Mouse (Mus musculus): ENCODE data around the gene Klhl2.

Gene Klhl2

DNA sequence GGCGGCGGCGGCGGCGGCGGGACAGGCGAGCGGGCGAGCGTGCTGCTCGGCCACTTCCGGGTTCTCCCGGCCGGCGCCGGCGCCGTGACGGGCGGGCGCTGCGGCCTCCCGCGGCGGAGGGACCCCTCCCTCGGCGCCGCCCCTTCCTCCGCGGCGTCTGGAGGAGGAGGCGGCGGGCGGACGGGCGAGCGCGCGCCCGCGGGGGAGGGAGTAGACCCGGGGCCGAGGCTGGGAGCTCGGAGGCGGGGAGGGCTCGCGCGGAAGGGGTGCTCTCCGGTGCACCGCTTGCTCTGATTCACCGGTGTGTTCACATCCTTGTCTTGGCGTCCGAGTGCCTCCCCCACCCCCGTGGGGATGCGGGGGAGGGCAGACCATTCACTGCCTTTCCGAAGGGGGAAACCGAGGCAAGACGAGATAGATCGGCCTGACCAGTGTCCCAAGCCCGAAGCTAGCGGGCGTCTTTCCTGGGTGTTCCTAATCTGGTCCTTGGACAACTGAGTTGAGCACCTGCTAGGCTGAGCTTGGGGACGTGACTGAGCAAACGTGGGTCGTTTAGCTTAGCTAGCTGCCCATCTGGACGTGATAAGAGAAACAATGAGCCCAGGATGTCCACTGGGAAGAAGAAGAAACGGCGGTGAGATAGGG, at the start of gene Klhl2:
Gene Klhl2 (minus strand): TSS at position 121 of the 645 bp plus-strand sequence.
- DNase-seq (ENCODE audit: extremely low read depth, low read depth), result no peak

DNA sequence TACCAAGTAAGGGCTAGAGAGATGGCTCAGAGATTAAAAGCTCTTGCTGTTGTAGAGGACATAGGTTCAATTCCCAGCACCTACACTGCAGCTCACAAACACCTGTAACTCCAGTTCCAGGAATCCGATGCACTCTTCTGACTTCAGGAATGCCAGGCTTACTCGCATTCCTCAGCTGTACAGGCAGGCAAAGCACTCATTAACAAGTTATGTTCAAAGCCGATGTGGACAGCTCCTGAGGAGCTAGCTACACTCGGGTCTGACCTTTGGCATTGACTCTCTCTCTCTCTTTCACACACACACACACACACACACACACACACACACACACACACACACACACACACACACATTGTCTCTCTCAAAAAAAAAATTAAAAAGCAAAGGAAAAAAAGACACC, 48.9 kb upstream of the Klhl2 start:
- no peak for DNase-seq (ENCODE audit: extremely low read depth, low read depth)

DNA sequence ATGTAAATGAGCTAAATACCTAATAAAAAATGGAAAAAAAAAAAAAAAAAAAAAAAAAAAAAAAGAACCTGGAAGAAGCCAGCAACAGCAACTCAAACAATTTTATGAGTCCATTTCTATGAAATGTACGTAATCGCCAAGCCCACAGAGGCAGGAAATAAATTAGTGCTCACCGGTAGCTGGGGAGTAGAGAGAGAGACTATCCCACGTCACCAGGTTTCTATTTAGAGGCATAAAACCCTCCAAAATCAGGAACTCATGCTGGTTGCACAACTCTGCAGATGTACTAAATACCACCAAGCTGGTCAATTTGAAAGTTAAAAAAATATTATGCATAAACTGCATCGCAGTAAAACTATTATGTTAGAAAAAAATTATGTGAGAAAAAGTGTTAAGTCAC, 46.9 kb upstream of the Klhl2 start:
- no peak for DNase-seq (ENCODE audit: extremely low read depth, low read depth)

DNA sequence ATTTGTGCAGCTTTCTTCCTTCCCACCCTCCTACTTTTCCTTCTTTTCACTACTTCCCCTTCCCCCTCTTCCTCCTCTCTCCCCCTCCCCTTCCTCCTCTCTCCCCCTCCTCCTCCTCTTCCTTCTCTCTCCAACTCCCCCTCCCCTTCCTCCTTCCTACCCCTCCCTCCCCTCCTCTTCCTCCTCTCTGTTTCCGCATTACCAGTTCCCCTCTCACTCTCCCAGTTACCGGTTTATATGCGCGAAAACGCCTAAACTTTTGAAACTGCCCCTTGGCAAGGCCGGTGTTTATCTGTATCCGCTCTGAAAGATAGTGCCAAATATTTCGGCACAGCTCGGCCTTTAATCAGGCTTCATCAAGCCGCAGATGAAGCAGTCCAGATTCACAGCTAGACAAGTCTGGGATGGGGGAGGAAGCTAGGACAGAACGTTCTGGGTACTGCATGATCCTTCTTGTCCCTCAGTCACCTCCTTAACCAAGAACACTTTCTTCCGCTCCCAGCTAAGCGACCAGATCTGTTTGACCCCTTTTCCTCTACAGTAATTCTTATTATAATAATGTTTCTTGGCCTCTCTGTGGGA, 30.9 kb upstream of the Klhl2 start:
- DNase-seq (ENCODE audit: extremely low read depth, low read depth), result no peak

DNA sequence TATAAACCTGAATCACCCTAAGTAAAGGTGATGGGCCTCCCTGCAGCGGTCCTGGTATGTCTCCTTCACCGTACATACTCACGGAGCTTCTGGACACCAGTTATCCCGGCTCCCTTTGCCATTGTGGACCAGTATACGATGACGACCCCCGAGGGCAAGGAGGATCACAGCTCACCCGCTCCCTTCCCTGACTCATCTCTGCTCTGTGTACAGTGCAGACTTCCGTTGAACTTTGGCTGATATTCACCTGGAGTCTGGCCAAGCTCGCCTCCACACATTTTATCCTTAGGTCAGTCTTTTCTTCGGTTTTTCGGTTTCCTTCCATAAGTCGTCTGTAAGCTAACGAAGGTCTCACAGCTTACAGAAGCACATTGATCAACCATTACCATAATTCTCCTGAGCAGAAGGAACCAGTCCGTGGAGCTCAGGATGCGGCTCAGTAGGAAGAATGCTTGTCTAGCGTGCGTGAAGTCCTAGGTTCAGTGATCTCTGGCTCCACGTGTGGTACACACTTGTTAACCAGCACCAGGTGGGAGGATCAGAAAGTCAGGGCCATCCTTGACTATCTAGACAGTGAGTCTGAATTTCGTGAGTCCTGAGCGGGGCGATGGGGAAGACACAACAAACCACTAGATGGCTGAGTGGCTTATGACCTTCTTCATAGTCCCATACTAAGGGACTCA, 28.0 kb upstream of the Klhl2 start:
- no peak for DNase-seq (ENCODE audit: extremely low read depth, low read depth)

DNA sequence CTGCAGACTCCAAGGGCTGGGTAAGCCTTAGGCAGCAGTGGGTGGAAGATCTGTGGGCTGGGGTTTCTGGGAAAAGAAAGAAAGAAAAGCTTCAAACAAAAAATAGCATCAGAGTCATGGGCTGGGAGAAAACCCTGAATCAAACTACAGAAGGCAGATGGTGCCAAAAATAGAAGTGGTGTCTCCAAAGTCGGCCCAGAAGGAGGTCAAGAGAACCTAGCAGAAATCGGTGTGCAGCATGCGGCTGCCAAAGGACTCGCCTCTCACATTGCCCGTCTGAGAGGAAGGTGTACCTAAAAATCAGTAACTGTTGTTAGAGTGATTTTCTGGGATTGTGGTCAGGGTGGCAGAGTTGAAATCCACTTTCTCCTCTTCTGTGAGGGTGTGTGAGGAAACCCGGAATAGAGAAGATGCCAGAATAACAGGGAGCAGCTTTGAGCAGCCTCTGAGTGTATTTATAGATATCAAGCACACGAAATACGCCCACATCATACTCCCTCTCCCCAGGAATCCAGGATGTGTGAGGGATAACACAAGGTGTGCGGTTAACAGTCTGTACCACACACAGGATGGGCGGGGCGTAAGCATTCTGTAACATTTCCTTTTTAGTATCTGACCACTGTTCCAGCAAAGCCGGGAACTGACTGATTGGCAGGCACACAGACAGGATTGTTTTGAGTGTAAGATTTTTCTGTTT, 21.8 kb upstream of the Klhl2 start:
- DNase-seq (ENCODE audit: extremely low read depth, low read depth), result no peak

DNA sequence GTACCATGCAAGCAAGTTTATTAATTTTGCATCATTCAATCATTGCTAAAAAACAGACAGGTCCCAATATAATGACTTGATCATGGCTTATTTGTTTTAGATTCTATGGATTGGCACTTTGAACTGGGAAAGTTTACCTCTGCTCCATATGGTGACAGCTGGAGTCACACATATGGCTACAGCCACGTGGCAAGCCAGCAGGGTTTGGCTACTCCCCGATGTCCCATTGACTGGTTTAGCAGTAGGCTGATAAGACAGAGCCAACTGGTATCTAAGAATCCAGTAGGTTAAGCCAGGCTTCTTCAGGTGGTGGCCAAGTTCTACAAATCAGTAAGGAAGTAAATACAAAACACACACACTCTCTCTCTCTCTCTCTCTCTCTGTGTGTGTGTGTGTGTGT, 20.4 kb upstream of the Klhl2 start:
- DNase-seq (ENCODE audit: extremely low read depth, low read depth), result no peak

DNA sequence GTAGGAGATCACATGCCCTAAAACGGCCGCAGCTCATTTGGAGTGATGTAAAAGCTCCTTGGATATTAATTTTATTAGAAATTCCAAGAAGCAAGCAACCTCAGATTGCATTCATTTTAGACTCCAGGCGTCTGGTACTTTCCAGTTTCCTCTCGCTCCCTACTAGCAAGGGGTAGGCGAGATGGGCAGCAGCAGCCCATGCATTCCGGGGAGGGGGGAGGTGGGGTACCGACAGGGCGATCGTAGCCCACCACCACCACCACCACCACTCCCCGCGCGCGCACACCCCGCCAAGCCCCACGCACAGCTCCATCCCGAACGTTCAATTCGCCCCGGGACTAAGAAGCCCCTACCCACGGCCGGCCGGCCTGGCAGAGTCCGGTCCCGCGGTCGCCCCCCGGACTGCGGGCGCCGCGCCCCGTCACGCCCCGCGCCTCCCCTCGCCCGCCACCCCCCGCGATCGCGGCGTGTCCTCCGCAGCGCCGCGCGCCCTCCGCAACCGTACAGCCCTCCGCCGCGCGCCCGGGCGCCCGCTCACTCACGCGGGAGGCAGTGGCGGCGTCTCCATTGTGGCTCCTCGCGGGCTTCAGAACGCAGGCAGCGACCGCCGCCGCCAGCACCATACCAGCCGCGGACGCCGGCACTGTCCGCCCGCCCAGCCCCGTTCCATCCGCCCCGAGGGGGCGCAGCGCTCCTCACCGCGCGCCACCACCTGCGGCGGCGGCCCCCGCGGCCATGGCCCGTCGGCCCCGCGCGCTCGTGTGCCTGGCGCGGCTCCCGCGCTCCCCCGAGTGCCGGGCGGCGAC, 523 bp downstream of the Klhl2 start:
- DNase-seq (ENCODE audit: extremely low read depth, low read depth), result no peak

DNA sequence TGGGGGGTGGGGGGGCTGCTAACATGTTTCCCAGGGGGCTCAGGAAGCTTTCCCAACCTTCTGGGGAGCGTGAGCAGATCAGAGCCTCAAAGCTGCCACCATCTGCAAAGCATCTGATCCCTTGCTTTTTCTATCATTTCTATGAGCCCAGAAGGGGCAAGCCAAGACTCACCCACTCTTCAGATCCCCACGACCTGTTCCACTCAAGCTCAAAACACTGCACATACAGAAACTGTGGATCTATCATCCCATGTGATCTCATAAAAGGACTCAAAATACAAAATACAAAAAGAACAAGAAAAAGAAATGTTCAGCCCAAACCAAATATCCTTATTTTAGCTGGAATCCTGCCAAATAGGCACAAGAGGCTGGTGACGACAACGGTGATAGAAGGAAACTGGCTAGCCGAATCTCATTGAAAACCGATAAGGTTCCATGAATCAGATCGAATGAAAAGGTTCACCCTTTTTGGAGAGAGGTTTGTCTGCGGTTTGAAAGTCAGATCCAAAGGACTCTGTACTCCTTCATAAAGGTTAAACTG, 1.5 kb downstream of the Klhl2 start:
- no peak for DNase-seq (ENCODE audit: extremely low read depth, low read depth)

DNA sequence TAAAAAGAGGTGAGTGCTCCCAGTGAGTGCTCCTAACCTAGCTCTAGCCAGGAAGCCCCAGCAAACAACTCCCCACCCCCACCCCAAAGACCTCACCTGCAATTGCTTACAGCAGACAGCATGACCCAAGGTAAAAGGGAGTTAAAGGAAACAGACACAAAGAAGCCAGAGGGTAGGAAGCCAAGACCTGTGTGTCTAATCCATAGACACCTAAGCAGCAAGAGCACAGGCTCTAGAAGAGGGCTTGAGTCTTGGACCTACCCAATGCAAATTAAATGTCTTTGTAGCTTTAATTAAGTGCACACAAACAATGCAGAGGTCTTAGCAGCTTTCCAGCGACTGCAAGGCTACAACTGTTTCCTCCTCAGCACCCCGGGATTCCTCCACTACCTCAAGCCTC, 2.2 kb downstream of the Klhl2 start:
- DNase-seq (ENCODE audit: extremely low read depth, low read depth), result no peak

DNA sequence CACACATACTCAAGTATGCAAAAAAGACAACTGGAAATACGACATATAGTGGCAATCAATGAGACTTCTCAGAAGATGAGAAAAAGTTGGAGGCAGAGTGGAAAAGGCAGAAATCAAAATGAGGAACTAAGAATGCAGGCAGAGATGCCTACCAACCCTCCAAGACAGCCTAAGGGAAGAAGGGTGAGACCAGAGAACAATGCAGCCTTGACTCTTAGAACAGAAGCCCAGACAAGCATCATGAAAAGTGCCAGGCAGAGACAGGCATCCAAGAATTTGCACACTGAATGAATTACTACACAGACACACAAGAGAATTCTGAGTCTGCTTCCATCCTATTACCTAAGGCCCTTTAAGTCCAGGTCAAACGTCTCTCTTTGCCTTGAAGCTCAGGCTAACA, 2.6 kb downstream of the Klhl2 start:
- peak; percentile 26 for DNase-seq (ENCODE audit: extremely low read depth, low read depth)

DNA sequence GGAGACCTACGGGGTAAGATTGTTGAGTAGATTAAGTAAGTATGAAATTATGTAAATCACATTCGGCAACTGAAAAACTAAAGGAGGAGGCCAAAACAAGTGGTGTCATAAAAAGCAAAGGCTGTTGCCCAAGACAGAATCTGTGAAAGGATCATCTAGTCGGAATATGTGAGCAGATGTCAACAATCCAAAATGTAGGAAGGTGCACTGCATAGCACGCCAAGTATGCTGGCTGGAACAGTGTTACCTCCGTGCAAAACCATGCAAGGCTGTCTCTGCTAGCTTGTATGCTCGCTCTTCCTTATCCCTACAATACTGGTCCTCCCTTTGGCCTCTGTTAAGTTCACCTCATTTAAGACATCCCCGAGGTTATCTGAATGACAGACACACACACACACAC, 4.5 kb downstream of the Klhl2 start:
- DNase-seq (ENCODE audit: extremely low read depth, low read depth), result no peak

DNA sequence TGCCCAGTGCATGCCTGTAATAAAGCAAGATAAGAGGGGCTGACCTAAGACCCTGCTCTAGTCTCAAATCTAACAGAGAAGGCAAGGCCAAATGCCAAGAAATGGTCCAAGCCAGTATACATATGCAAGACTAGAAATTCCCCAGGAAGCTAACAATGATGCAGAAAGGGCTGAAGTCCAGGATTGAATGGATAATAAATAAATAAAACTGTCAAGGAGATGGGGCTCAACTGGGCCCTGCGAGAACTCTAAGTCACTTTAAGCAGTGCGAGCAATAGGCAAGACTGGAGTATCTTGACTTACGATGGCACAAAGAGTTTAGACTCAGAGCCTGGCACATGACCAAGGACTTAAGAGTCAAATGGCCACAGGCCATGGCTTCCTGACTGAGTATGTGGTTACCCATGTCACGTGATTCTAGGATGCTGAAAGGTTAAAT, 5.8 kb downstream of the Klhl2 start:
- DNase-seq (ENCODE audit: extremely low read depth, low read depth), result no peak

DNA sequence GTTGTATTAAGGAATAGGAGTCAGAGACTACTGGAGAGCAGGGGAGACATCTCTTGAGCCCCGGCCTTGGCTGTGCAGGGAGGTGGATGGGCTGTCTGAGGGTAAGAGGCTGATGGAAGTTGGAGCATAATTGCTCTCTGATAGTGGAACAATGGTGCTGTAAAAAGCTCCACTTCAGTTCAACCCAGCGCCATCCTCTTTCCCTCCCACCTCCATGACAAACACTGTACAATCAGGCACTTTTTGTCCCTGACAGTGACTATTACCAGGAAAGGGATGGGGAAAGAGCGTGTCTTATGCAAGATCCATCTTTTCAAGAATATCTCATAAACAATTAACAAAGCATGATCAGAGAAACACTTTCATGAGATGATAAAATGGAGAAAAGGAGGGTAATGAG, 6.6 kb downstream of the Klhl2 start:
- no peak for DNase-seq (ENCODE audit: extremely low read depth, low read depth)

DNA sequence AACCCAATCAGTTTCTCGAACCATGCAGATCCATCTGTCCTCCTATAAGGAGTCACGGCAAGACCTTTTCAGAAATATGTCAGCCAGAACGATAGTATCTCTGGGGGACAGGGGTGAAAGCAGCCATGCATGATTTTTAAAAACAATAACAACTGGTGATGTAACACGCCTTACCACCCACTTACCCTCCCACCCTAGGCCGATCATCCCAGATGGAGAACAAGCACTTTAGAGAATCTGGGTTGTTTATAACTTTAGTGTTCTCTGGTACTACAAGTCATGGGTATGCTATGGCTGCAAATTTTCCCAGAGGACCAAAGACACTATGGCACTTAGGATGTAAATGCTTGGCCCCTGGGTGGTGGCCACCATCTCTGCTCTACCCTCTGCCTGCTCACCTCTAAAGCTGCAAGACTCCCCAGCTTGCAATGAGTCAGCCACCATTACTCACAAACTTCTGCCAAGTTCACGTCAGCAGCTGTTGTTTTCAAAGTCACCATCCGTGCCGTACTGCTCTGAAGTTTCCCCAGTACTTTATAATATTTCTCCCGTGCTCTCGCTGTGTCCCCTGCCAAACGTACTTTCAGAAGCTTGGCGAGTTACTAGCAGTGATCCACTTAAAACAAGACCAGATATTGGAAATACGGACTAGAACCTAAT, 7.9 kb downstream of the Klhl2 start:
- DNase-seq (ENCODE audit: extremely low read depth, low read depth), result no peak

DNA sequence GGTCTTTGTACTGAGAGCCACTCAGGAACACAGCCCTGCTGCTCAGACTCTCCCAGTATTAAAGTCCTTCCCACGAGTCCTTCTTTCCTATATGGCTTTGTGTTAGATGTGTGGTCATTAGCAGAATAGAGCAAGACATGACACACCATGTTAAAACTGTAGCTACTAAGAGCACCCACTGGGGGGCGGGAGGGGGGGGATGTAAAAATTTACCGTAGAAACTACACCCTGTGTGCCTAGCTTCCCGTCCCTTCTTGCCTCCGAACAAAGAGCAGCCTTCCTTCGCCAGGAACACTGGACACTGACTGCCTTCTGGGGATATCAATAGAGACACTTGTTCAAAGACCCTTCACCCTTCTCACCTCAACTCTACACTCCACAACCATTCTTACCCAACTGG, 10.2 kb downstream of the Klhl2 start:
- no peak for DNase-seq (ENCODE audit: extremely low read depth, low read depth)

DNA sequence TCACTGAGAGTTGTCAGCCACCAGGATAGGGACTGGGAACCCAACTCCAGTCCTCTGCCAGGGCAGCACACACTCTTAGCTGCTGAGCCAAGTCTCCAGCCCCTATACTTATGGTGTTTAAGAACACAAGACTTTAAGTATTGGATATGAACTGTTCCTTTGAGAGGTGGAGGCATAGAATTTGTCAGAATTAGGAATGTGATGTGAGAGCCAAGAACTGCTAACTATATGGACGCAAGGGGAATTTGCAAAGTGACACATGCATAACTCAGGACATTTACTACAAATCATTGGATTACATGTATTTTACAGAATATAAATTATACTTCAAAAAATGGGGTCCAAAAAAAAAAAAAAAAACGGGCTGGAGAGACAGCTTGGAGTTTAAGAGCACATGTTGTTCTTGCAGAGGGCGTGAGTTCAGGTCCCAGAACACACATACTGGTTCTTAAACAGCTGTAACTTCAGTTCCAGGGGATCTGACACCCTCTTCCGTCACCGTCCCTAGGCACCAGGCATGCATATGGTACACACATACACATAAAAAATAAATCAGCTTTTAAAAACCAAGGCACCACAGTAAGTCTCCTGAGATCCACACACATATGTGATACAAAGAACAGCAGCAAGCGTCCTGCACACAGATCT, 14.2 kb downstream of the Klhl2 start:
- no peak for DNase-seq (ENCODE audit: extremely low read depth, low read depth)

DNA sequence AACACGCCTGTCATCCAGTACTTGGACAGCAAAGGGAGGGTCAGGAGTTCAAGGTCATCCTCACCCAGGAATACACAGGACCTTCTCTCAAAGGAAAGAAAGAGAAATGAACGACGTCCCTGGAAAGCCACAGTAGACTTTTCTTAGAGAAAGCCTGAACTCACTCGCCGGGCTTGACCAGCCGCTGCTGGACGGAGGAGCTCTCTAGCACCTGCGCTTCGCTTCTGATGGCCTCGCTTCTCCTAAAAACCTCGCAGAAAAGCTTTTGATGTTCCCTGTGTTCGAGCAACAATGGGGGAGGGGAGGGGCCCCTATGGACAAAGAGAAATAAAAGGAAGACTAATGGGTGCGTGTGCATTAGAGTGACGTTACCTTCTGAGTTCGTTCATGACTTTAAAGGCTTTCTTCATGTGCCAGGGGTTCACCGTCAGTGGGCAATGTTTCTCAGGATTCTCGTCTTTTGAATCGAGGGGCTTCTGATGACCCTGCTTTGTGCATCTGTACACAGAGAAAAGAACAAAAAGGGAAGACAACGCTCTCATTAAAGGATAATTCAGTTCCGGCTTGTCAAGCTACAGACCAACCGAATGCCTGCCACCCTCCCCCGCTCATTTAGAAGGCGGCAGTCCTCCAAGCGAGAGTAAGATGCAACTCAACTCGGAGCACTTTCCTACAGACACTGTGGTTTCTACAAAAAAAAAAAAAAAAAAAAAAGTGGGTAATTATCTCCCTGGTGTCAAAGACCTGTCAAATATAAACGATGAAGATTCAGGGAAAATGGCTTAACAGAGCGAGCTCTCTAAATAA, 15.5 kb downstream of the Klhl2 start:
- DNase-seq (ENCODE audit: extremely low read depth, low read depth), result no peak

DNA sequence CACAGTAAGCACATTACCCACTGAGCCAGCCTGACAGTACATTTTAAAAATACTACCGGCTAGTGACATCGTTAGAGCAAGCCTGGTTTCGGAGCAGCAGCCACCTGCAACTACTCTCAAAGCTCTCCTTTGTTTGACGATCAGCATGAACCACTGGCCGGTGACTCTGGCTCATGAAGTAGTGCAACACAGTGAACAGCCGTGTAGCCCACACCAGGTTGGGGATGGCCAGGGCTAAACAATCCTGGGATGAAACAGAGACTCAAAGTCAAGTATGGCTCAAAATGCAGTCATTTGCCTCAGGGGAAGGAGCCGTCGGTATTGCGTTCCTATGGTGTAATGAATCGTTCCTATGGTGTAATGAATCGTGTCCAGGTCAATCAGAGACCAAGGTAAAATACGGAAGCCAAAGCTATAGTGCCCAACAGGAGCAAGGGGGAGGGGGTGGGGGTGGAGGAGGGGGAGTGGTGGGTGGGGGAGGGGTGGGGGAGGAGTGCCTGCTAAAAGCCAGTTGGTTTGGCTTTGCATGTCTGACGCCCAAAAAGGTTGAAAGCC, 17.2 kb downstream of the Klhl2 start:
- no peak for DNase-seq (ENCODE audit: extremely low read depth, low read depth)

All from MEL-GATA-1-ER (cell line).